Mouse (Mus musculus) fat pad, adult 2 months (tissue): ENCODE measurements around the gene Ift20.

Experiments
- DNase-seq: peaks from one replicate; pipeline ENCODE4 v3.0.0-alpha.2; 2011; ENCODE audit warnings: low read depth, low spot score; ENCODE audit errors: extremely low read depth

Ift20 gene

DNA sequence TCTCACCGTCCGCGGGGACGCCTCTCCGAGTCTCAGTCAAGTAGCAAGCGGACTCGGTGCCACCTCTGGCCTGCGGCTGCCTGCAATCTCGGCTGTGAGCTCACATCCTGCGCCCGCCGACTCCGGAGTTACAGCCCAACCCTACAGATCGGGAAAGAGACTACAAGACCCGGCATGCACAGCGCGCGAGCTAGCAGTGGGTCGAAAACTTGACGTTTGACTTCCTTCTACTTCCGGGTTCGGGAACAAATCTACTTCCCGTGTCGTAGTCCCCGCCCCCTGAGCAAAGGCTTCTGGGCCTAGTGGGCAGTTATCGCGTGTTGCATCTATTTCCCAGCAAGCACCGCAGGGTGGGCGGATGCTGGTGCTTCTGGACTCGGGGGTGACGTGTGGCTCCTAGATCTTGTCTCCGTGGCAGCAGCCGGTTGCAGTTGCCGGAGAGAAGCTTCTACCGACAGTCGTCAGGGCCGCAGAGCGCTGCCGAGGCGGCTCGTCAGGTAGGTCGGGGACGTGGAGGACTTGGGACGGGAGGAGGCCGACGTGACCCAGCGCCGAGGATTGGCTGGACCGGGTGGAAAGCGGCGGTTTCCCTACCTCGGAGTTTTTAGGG, at the start of gene Ift20, which contains the start of gene Tnfaip1:
TSS of gene Ift20 (plus strand) at position 282 of the 610 bp plus-strand sequence.
TSS of gene Tnfaip1 (minus strand) at position 253 of the 610 bp plus-strand sequence.
- peak; percentile 95 for DNase-seq

DNA sequence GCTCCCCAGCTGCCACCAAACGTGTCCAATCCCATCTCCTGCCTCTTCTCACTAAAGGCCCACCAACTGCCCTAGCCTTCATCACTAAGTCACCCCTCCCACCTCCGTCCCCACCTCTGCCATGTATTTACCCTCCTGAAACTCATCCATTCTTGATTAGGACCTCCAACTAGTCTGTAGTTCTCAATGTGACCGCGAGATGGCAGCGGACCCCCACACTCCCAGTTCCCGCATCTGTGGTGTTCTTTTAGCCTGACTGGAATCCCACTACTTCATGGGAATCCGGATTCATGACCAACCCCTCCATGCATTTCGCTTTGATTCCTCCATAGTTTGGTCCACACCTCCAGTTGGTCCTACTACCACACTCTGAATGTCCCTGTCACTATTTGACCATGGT, 48.0 kb upstream of the Ift20 start:
- no peak for DNase-seq

DNA sequence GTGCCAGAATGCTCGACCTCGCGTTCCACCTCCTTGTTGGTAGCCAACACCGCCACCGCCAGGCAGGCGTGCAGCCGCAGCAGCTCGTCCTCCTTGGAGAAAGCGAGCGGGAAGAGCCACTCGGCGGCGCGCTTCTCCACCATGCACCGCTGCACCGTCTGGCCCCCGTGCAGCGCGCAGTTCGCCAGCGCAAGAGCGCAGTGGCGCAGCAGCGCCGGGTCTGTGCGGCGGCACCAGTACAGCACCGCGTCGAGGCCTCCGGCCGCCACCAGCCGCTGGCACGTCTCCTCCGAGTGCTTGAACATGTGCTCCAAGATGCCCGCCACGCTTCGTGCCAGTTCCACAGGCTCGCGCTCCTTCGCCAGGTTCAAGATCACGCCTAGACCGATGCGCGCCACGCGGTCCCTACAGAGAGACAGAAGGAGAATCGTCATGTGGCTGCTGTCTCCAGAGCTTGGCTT, 45.4 kb upstream of the Ift20 start:
- no peak for DNase-seq

DNA sequence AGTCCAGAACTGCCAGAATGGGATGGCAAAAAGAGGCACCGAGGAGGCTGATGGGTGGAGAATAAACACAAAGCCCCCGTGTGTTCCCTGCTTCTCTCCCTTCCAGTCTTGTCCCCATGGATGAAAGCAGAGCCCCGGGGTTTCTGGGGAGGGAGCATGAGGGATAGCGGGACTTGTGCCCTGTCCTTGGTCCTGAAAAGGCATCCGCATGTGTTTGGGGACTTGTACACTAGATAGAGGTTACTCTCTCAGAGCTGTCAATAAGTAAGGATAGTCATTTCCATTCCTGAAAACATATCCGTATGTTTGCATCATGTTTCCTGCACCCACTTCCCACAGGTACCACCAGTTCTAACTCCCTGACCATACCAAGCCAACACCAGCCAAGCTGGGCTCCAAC, 40.3 kb upstream of the Ift20 start:
- no peak for DNase-seq

DNA sequence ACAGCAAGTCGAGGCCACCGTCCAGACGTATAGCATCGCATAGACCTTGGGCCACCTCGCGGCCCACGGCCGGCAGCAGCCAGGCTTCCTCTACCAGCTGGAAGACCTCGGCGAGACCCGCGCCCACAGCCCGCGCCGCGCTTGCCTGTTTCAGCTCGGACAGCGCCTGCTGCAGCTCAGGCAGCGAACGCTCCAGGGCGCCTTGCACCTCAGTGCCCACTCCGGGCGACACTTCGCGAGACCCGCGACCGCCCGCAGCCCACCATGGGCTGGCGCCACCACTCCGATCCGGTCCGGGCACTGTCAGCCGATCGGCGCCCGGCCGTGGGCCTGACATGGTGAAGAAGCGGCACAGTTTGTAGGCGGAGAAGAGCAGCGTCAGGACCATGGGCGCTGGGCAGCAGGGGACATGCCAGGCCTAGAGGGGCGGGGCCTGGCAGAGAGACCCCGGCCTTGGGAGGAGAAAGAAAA, 39.1 kb upstream of the Ift20 start:
- no peak for DNase-seq

DNA sequence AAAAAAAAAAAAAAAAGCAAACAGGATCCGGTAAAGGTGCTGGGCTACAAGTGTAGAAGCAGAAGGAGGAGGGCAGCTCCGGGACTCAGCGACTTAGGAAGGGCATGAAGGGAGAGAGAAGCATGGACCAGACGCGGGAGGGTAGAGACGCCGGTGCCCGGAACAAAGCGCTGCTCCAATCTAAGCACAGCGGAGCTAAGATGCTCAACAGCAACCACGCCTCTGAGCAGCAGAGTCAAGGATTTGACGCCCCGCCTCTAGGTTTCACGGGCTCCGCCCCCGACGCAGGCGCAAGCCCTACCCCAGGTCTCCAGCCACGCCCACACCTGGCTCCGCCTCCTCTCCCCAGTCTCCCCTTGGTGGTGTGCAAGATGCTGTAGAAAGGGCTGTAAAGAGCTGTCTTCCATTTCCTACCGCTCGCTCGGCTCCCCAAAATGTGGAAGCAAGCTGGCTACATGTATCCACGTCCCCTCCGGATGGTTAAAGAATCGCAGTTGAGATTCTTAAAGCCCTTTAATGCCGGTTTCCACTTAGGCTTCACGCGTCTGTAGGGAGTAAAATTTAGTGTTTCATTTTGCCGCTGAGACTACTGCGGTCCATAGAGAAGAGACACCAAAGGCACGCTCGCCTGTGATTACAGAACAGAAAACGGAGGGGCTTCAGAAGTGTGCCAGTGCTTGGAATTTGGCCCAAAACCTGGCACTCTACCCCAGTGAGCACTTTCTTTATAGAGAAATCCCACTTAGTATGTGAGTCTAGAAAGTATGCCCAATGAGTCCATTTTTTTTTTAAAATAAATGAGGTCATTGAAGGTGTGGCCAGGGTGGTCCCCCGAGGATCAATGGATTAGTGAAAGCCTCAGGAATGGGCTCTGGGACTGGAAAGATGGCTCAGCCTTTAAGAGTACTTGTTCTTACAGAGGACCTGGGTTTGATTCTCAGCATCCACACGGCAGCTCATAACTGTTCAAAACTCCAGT, 38.3 kb upstream of the Ift20 start, which contains the start of gene Sarm1:
TSS of gene Sarm1 (minus strand) at position 211 of the 979 bp plus-strand sequence.
- peak; percentile 21 for DNase-seq

DNA sequence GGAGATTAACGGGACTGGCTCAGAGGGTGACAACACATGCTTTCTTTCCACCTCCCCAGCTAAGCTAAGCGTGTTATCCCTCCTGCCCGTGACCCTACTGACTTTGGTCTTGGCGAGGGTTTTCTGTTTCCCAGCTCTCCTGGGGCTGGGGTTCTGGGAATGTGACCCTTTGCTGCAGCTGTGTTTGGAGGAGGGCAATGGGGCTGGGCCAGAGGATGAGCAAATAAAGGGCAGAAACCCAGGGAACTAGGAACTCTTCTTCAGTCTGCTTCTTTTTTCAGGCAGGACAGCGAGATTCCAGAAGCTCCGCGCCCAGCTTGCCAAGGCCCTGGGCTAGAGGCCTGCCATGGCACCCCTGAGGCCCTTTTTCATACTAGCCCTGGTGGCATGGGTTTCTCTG, 37.2 kb upstream of the Ift20 start, which contains the start of gene Vtn:
TSS of gene Vtn (plus strand) at position 88 of the 400 bp plus-strand sequence.
- no peak for DNase-seq

DNA sequence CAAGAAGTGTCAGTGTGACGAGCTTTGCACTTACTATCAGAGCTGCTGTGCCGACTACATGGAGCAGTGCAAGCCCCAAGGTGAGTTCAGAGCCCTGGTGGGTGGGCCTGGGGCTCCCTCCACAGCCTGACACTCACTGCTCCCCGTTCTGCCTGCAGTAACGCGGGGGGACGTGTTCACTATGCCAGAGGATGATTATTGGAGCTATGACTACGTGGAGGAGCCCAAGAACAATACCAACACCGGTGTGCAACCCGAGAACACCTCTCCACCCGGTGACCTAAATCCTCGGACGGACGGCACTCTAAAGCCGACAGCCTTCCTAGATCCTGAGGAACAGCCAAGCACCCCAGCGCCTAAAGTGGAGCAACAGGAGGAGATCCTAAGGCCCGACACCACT, 36.6 kb upstream of the Ift20 start:
- DNase-seq = no peak

DNA sequence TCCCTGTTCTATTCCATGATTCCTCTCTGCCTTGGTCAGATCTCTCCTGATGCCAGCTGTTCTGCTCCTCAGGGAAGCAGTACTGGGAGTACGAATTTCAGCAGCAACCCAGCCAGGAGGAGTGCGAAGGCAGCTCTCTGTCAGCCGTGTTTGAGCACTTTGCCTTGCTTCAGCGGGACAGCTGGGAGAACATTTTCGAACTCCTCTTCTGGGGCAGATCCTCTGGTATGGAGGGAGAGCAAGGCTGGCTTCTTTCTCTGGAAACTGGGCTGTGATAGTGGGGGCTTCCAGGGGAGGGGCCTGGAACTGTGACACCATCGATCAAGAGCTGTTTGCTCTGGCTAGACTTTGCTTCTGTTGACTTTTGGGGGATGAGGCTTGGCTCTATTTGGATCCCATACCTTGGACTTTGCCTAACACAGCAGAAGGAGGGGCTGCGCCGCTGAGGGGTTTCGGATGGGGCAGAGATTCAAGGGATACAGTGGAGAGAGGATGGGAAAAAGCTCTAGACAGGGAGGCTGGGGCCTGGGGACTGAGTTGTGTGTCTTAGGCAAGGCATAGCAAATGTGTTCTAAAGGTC, 35.4 kb upstream of the Ift20 start:
- DNase-seq = no peak

DNA sequence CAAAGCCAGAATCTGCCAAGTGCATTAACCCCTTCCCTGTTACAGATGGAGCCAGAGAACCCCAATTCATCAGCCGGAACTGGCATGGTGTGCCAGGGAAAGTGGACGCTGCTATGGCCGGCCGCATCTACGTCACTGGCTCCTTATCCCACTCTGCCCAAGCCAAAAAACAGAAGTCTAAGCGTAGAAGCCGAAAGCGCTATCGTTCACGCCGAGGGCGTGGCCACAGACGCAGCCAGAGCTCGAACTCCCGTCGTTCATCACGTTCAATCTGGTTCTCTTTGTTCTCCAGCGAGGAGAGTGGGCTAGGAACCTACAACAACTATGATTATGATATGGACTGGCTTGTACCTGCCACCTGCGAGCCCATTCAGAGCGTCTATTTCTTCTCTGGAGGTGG, 34.6 kb upstream of the Ift20 start:
- DNase-seq = no peak

DNA sequence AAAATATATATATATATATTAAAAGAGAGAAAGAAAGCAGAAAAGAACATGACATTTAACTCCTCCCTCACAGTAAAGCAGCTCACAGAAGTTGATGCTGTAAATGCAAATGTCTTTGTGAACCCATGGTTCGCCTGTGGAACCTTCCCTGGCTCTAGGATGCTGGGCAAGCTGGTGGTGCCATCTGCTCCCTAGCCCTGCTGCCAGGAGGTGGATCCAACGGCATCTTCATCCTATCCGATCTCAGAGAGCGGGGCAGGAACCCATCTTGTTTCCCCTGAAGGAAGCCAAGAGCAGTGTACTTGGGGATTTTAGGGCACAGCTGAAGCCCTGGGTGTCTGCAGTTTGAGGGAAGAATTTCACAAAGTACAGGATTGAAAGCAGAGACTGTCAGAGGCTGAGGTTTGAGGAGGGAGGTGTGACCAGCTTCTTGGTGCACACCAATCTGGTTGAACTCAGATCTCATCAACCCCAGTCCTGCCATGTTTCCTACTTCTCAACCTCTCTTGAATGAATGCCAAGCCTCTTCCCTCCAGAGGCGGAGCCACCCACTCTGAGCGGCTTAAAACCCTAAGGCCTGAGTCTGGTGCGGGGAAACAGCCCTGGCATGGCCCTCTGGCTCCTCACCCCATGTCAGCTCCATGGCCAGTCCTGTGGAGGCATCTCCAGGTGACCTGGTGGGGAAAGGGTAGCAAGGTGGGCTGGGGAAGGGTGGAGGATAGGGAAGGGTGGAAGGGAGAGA, 33.1 kb upstream of the Ift20 start, which contains the start of gene Sebox:
TSS of gene Sebox (plus strand) at position 539 of the 742 bp plus-strand sequence.
- no peak for DNase-seq

DNA sequence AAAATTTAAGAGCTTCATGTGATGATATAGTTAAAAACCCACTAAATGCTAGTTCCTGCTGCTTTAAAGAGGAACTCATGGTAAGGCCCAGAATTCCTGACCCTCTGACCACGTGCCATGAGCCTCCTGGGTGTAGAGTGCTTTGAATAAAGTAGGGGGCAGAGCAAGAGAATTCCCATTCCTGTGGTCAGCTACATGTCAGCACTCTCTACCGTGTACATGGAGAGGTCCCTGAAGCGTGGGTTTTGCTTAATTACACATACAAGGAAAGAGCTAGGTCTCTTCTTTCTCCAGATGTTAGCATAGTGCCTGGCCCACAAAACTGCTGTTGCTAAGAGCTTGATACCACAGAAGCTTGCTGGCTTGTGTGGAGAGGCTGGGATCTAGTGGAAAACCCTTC, 30.7 kb upstream of the Ift20 start:
- no peak for DNase-seq

DNA sequence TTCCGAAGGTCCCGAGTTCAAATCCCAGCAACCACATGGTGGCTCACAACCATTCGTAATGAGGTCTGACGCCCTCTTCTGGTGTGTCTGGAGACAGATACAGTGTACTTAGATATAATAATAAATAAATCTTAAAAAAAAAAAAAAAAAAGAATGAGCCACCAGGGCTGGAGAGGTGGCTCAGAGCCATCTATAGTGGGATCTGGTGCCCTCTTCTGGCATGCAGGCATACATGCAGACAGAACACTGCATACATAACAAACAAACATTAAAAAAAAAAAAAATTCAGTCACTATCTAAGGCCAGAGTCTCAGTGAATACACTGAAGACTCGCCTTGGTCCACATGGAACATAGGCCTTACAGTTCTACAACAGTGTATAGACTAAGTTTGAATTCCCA, 27.0 kb upstream of the Ift20 start:
- no peak for DNase-seq

DNA sequence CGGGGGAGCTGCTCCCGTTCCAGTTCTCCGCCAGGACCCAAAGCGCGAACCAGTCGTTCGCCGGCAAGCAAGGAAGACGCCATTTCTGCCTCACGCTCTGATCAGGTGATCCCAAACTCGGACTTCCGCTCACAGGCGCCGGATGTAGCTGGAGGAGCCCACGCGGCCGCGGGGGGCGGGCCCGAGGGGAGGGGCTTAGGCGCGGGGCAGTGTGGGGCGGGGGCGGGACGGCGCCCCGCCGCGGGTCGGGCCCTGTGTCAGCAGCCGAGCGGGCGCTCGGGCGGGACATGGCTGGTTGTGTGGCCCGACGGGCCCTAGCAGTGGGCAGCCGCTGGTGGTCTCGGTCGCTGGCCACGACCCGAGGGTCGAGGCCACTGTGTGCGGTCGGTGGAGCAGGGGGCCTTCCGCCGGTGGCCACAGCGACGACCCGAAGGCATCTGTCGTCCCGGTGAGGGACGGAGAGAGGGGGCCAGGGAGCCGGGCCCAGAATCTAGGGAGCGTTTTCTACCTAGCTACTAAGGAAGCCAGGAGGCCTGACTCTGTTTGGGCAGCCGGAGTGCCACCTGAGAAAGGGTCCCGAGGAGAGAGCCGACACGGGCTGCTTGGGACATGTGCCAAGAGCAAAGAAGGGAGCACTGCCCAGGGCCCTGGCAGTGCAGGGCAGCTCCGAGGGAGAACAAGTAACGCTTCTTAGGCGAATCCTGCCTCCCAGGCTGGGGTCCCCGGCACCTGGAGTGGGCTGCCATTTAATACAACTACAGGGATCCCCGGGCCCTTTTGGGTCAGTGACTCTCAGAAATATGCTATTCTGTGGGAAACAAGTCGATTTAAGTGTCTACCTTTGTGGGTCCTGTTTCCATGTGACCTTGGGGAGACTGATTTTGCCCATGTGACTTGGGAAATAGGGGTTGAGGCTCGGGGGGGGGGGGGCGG, 23.9 kb upstream of the Ift20 start, which contains the start of the genes Tmem199 and Poldip2:
TSS of gene Tmem199 (minus strand) at position 148 of the 933 bp plus-strand sequence.
TSS of gene Poldip2 (plus strand) at position 169 of the 933 bp plus-strand sequence.
- no peak for DNase-seq

DNA sequence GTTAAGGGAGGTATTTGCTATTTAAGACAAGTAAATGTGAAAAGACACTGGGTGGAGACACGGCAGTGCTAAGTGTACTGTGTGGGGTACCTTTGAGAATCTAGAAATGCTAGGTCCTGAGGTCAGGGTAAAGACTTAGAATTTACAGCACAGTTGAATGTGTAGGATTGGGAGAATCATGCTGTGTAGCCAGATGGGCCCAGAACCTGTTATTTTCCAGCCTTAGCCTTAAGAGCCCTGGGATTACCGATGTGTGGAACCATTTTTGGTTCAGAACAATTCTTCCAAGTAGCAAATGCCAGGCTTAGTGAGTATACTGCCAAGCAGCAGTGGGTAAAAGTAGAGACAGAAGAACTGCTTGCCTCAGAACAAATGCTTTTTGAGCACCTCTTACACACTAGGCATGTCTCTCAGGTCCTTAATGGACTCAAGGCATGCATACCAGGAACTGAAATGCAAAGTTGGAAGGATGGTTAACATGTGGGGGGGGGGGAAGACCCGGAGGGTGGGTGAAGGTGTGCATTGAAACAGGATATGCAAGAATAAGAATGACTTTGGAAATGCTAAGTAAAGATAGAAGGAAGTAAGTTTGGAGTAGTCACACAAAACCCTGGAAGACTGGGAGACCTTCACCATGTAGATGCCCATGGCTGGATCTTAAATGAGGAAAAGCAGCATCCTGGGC, 22.9 kb upstream of the Ift20 start:
- DNase-seq = no peak

DNA sequence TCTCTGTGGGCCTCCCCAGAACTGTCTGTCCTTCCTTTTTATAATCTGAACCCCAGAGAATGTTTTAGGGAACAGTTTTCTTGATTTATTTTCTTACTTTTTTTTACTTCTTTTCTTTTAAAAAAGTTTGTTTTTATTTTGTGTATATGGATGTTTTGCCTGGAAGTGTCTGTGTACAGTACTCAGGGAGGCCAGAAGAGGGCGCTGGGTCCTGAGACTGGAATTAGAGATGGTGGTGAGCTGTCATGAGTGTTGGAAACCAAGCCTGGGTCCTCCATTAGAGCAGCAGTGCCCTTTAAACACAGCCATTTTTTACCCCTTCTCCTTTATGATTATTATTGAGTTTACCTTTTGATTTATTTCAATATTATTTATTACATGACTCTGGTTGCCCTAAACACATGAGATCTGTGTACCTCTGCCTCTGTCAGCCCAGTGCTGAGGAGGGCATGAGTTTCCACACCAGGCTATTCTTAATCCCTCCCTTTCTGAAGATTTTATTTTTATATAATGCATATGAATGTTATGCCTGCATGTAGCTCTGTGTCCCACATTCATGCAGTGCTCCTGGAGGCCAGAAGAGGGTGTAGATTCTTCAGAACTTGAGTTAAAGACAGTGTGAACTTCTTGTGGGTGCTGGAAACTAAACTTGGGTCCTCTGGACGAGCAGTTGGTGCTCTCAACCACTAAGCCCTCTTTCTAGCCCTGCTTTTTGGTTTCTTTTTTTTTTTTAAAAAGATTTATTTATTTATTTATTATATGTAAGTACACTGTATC, 20.4 kb upstream of the Ift20 start:
- DNase-seq = no peak

DNA sequence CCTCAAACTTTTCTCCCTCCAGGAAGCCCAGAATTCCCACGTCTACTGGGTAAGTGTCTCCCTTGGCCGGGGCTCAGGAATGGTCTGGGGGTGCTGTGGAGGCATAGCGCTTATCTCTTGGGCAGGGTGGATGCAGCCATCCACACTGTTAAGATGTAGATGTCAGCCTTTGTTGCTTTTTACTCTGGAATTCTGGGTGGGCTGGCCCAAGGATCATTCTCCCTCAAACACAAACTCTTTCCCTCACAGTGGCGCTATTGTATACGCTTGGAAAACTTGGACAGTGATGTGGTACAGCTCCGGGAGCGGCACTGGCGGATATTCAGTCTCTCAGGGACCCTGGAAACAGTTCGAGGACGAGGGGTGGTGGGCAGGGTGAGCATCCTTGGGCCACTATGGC, 17.2 kb upstream of the Ift20 start:
- DNase-seq = no peak

DNA sequence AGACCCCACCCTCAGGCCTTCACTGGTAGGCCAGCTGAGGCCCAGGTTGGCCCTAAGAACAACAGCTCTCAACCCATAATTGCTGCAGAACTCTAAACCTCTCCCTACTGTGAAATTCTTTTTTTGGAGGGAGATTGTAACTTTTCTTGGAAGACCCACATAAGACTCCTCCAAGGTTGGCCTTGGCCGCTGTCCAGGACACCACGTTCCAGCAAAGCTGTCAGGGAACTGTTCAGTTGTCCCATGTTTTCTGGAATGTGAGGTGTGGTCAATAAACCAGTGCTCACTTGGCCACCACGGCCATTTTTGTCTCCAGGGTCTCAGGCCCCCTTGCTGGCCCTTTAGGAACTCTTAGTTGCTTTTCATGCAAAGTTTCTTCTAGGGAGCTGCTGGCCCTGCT, 14.3 kb upstream of the Ift20 start:
- DNase-seq = no peak
